Mouse (Mus musculus) left cerebral cortex, postnatal 10 days (tissue): ENCODE results near the gene Gna14. TPM values are rescaled to one million over a fixed set of nuclear protein-coding genes. Genes with fewer than 3 reads are reported as not detected.
A peak's percentile ranks its signal among the peaks of the same experiment; 100 is the strongest.

ENCODE experiments used
- DNase-seq, 2 experiments: peaks; one replicate each; pipeline ENCODE4 v3.0.0; 2021 to 2022; ENCODE audit warnings: low spot score in 2 of 2, mixed read lengths in 1 of 2; ENCODE audit errors: extremely low spot score in 1 of 2
- intact Hi-C: fragments of 180-260 bp; cut with DNase I; formaldehyde crosslinking; loops from one replicate; pipeline ENCODE4 v1.15.1; 2025
- total RNA-seq, 2 experiments: library from RNA; stranded (reverse); gene quantifications; 2 replicates each; pipeline ENCODE4 v1.2.3; 2021

Gene Gna14
- total RNA-seq: under 1 TPM; 0.24 TPM

GRCm38 (mm10) chr19:16435531-16436231 lies at the start of gene Gna14:
Gene Gna14, plus strand, starts transcription at chr19:16435762.
- intact Hi-C loops: no loop called here
- peak; percentile 31 to 77 for DNase-seq

- intact Hi-C loops: no loop called here
- DNase-seq: no peak
Observed at GRCm38 (mm10) chr19:16386514-16386913, 49.0 kb upstream of the Gna14 start.

- intact Hi-C loops: no loop called here
- no peak for DNase-seq
Observed at GRCm38 (mm10) chr19:16390192-16390795, 45.3 kb upstream of the Gna14 start.

GRCm38 (mm10) chr19:16394381-16394780 lies 41.2 kb upstream of the Gna14 start:
- no peak for DNase-seq
- intact Hi-C loops: no loop called here

GRCm38 (mm10) chr19:16403101-16403500 lies 32.5 kb upstream of the Gna14 start:
- DNase-seq: no peak
- intact Hi-C loops: no loop called here

- no peak for DNase-seq
- intact Hi-C loops: no loop called here
Observed at GRCm38 (mm10) chr19:16407727-16408126, 27.8 kb upstream of the Gna14 start.

- DNase-seq: no peak
- intact Hi-C loops: no loop called here
Observed at GRCm38 (mm10) chr19:16411302-16411701, 24.3 kb upstream of the Gna14 start.

- no peak for DNase-seq
- intact Hi-C loops: no loop called here
Observed at GRCm38 (mm10) chr19:16418086-16418663, 17.4 kb upstream of the Gna14 start.

GRCm38 (mm10) chr19:16425596-16425995 lies 10.0 kb upstream of the Gna14 start:
- no peak for DNase-seq
- intact Hi-C loops: no loop called here

GRCm38 (mm10) chr19:16431368-16431767 lies 4.2 kb upstream of the Gna14 start:
- no peak for DNase-seq
- intact Hi-C loops: loop anchor here (5.0 kb wide), 1 partner anchor 166 kb away; no protein-coding TSS in a partner anchor

GRCm38 (mm10) chr19:16434879-16435278 lies 683 bp upstream of the Gna14 start:
- DNase-seq: no peak

GRCm38 (mm10) chr19:16436335-16437169 lies 990 bp downstream of the Gna14 start:
- peak in 1 of 2 experiments; percentile 40 for DNase-seq
- intact Hi-C loops: no loop called here

More at GRCm38 (mm10) chr19:16434879-16435278, 683 bp upstream of the Gna14 start:
- intact Hi-C loops: loop anchor here (5.0 kb wide), 1 partner anchor 162 kb away; no protein-coding TSS in a partner anchor

GRCm38 (mm10) chr19:16437170-16437483 lies 1.6 kb downstream of the Gna14 start:
- intact Hi-C loops: no loop called here
- DNase-seq: no peak

GRCm38 (mm10) chr19:16437906-16438305 lies 2.3 kb downstream of the Gna14 start:
- no peak for DNase-seq
- intact Hi-C loops: no loop called here

GRCm38 (mm10) chr19:16439278-16439677 lies 3.7 kb downstream of the Gna14 start:
- intact Hi-C loops: no loop called here
- peak in 1 of 2 experiments; percentile 53 for DNase-seq

- intact Hi-C loops: no loop called here
- DNase-seq: no peak
Observed at GRCm38 (mm10) chr19:16439834-16440233, 4.3 kb downstream of the Gna14 start.

- DNase-seq: no peak
- intact Hi-C loops: no loop called here
Observed at GRCm38 (mm10) chr19:16441329-16441728, 5.8 kb downstream of the Gna14 start.

GRCm38 (mm10) chr19:16443335-16443734 lies 7.8 kb downstream of the Gna14 start:
- intact Hi-C loops: no loop called here
- DNase-seq: no peak

- no peak for DNase-seq
- intact Hi-C loops: no loop called here
Observed at GRCm38 (mm10) chr19:16446612-16447011, 11.1 kb downstream of the Gna14 start.
